Mouse (Mus musculus) CD4-positive, CD25-positive, alpha-beta regulatory T cell, adult 2 months (primary cell): Measurements from ENCODE around the gene Slitrk3.
A peak's percentile ranks its signal among the peaks of the same experiment; 100 is the strongest.
"Not testable (repeated sequence)": the region's sequence is repeated elsewhere in the genome, so short reads cannot be mapped to it uniquely, and the experiment has no call there.

Source experiments
- DNase-seq: peaks from one replicate; pipeline ENCODE4 v3.0.0-alpha.2; 2012; ENCODE audit warnings: low read depth, low spot score

Gene Slitrk3

GRCm38 (mm10) chr3:73057197-73057811, at the start of gene Slitrk3:
TSS of gene Slitrk3 (minus strand) at chr3:73057803.
- DNase-seq: no peak

GRCm38 (mm10) chr3:73094445-73094844, 36.8 kb upstream of the Slitrk3 start:
- DNase-seq: not testable (repeated sequence)

GRCm38 (mm10) chr3:73084620-73085019, 27.0 kb upstream of the Slitrk3 start:
- no peak for DNase-seq

- DNase-seq: no peak
These were observed 8.5 kb upstream of the Slitrk3 start for GRCm38 (mm10) chr3:73065823-73066755.

GRCm38 (mm10) chr3:73058190-73058589, 587 bp upstream of the Slitrk3 start:
- no peak for DNase-seq

GRCm38 (mm10) chr3:73056492-73057196, 959 bp downstream of the Slitrk3 start:
- no peak for DNase-seq

- DNase-seq: no peak
These were observed 1.6 kb downstream of the Slitrk3 start for GRCm38 (mm10) chr3:73056044-73056438.

- no peak for DNase-seq
These were observed 2.1 kb downstream of the Slitrk3 start for GRCm38 (mm10) chr3:73055399-73056043.

- no peak for DNase-seq
These were observed 4.1 kb downstream of the Slitrk3 start for GRCm38 (mm10) chr3:73053451-73053931.

- peak; percentile 43 for DNase-seq
These were observed 11.4 kb downstream of the Slitrk3 start for GRCm38 (mm10) chr3:73046248-73046647.

GRCm38 (mm10) chr3:73042256-73042655, 15.3 kb downstream of the Slitrk3 start:
- no peak for DNase-seq

- DNase-seq: no peak
These were observed 51.6 kb downstream of the Slitrk3 start for GRCm38 (mm10) chr3:73006045-73006444.

GRCm38 (mm10) chr3:73002933-73003696, 54.5 kb downstream of the Slitrk3 start:
- no peak for DNase-seq

GRCm38 (mm10) chr3:72997517-72997916, 60.1 kb downstream of the Slitrk3 start:
- no peak for DNase-seq
